Mouse (Mus musculus) lung, adult 2 months (tissue): ENCODE results near the gene Tm7sf3.

ENCODE experiments used
- CTCF ChIP-seq: fragments of 200-500 bp; IDR thresholded peaks from 2 replicates; pipeline ENCODE4 v1.5.1; 2011; ENCODE audit warnings: mild to moderate bottlenecking, low read length, control low read depth; ENCODE audit not compliant: insufficient read depth
- POLR2A ChIP-seq: fragments of 200-500 bp; IDR thresholded peaks from 2 replicates; pipeline ENCODE4 v1.6.1; 2011; ENCODE audit warnings: low read depth, mild to moderate bottlenecking, control low read depth, low read length, borderline replicate concordance; ENCODE audit errors: extremely low read depth

DNA sequence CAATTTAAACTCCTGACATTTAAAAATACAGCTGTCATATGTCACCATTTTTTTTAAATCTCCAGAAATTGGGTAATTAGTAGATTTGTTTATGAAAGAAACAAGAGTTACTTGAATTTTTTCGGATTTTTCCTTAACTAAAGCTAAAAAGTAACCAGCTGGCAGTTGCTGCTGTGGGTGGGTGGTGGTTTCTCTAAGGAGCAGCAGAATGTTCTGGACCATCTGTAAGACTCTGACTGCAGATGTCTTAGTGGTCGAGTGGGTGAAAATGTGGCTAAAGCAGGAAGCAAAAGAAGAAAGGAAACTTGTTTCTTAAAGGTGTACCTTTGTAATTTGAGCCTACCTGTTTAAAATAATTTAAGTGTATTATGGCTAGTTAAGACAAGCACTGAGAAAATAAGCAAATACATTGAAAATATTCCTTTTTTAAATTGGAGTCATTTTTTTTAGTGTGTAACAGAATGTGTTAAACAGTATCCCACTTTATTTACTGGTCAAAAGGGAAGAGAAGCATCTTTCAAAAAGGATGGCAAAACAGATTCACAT lies 62.2 kb downstream of the Tm7sf3 start:
- TF ChIP-seq POLR2A (no peak), CTCF (no peak)
